Mouse (Mus musculus): ENCODE measurements around the gene Ggta1.

- TF ChIP-seq CTCF (IDR thresholded peaks at IDR 0.05; ENCODE audit: extremely low read depth, insufficient read depth, low read length): no peak
- no peak for TF ChIP-seq POLR2A (IDR thresholded peaks at IDR 0.05; ENCODE audit: extremely low read depth, insufficient read depth, low read length)
Observed at GRCm38 (mm10) chr2:35450856-35451255, 12.2 kb downstream of the Ggta1 start.
